Mouse (Mus musculus) midbrain, embryonic 12.5 days (tissue): Measurements from ENCODE around the gene Kazn. TPM values are rescaled to one million over a fixed set of nuclear protein-coding genes. Genes with fewer than 3 reads are reported as not detected.

Experiments
- ATAC-seq: fragments of 200-750 bp; cut with Nextera tagmentation; 2 replicates; pipeline ENCODE4 v1.8.0; 2017; ENCODE audit warnings: low read depth, moderate TSS enrichment, moderate library complexity; ENCODE audit not compliant: low FRiP score
- H3K27ac ChIP-seq: fragments of 300-500 bp; sonication (generic); replicated peaks from 2 replicates; pipeline ENCODE4 v1.5.1; 2016; ENCODE audit warnings: mild to moderate bottlenecking
- H3K27me3 ChIP-seq: fragments of 300-500 bp; sonication (generic); 2 replicates; pipeline ENCODE4 v1.6.1; 2016; ENCODE audit warnings: mild to moderate bottlenecking
- H3K36me3 ChIP-seq: fragments of 300-500 bp; sonication (generic); 2 replicates; pipeline ENCODE4 v1.6.1; 2016
- H3K4me1 ChIP-seq: fragments of 300-500 bp; sonication (generic); 2 replicates; pipeline ENCODE4 v1.6.1; 2016
- H3K4me2 ChIP-seq: fragments of 300-500 bp; sonication (generic); replicated peaks from 2 replicates; pipeline ENCODE4 v1.6.1; 2016; ENCODE audit warnings: mild to moderate bottlenecking, moderate library complexity
- H3K4me3 ChIP-seq: fragments of 300-500 bp; sonication (generic); 2 replicates; pipeline ENCODE4 v1.5.1; 2016; ENCODE audit warnings: mild to moderate bottlenecking
- H3K9ac ChIP-seq: fragments of 300-500 bp; sonication (generic); replicated peaks from 2 replicates; pipeline ENCODE4 v1.6.1; 2016; ENCODE audit warnings: mild to moderate bottlenecking, moderate library complexity
- H3K9me3 ChIP-seq: fragments of 300-500 bp; sonication (generic); 2 replicates; pipeline ENCODE4 v1.6.1; 2016; ENCODE audit warnings: mild to moderate bottlenecking
- WGBS: fragments of 180-500 bp; shearing (Covaris S2); methylation state at CpG from one replicate; pipeline ENCODE4 v1.1.7; 2016; 5-methylcytosine and 5-hydroxymethylcytosine counted together
- polyA plus RNA-seq: library from polyadenylated mRNA; unstranded; fragments of >200 nt; fragmentation: Nextera tagmentation; extraction: Ambion mirVana; gene quantifications from 2 replicates; pipeline ENCODE4 v1.2.1, GENCODE M21; 2016

Kazn gene
- polyA plus RNA-seq, 1 experiment from 2014 or later = 22.0 TPM

- Histone ChIP-seq H3K4me2 (no peak overlapping the region), H3K27me3 (no peaks in the 10 kb centered on the region), H3K4me1 (peaks cover 7% of the 10 kb centered on the region), H3K4me3 (no peak overlapping the region), H3K9me3 (no peaks in the 10 kb centered on the region), H3K9ac (no peak overlapping the region), H3K36me3 (no peaks in the 10 kb centered on the region), H3K27ac (no peak overlapping the region)
- 96% methylated on average over 9 of the region's 9 CpGs for WGBS
- ATAC-seq = no peak
Observed at GRCm38 (mm10) chr4:142185533-142185900, 53.7 kb downstream of the Kazn start.

GRCm38 (mm10) chr4:142184852-142185532 is 54.2 kb downstream of the Kazn start:
- Histone ChIP-seq H3K4me3 (no peak overlapping the region), H3K36me3 (no peaks in the 10 kb centered on the region), H3K27me3 (no peaks in the 10 kb centered on the region), H3K9me3 (no peaks in the 10 kb centered on the region), H3K27ac (no peak overlapping the region), H3K4me2 (no peak overlapping the region), H3K9ac (no peak overlapping the region), H3K4me1 (peaks cover 9% of the 10 kb centered on the region)
- WGBS = 93% methylated on average over 13 of the region's 13 CpGs
- no peak for ATAC-seq

DNA sequence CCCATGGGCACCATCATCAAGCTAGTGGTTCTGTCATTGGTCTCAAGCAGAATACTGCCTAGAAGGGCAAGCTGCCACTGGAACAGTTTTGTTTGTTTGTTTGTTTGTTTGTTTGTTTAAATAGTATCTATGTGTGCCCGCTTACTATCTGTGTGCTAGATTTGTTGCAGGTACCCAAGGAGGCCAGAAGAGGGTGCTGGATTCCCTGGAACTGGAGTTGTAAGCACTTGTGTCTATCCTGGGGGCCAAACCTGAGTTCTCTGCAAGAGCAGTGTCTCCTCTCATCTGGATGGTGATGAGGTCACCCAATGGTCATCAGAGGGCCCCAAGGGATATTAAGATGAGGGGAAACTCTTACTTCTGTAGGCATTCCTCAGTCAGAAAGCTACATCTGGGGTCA is 55.6 kb downstream of the Kazn start:
- H3K9me3 ChIP-seq = no peaks in the 10 kb centered on the region
- H3K36me3 ChIP-seq = no peaks in the 10 kb centered on the region
- no peak overlapping the region for H3K4me2 ChIP-seq
- no peak for ATAC-seq
- WGBS = 91% methylated on average over 1 of the region's 1 CpGs
- H3K4me3 ChIP-seq = no peak overlapping the region
- H3K27me3 ChIP-seq = no peaks in the 10 kb centered on the region
- no peak overlapping the region for H3K27ac ChIP-seq
- H3K9ac ChIP-seq = no peak overlapping the region
- H3K4me1 ChIP-seq = peaks cover 9% of the 10 kb centered on the region

- no peak overlapping the region for H3K27ac ChIP-seq
- H3K36me3 ChIP-seq = no peaks in the 10 kb centered on the region
- H3K4me3 ChIP-seq = no peak overlapping the region
- H3K9me3 ChIP-seq = no peaks in the 10 kb centered on the region
- H3K9ac ChIP-seq = no peak overlapping the region
- ATAC-seq = no peak
- H3K27me3 ChIP-seq = no peaks in the 10 kb centered on the region
- 79% methylated on average over 3 of the region's 3 CpGs for WGBS
- peaks cover 9% of the 10 kb centered on the region for H3K4me1 ChIP-seq
- no peak overlapping the region for H3K4me2 ChIP-seq
Observed at GRCm38 (mm10) chr4:142183015-142183414, 56.2 kb downstream of the Kazn start.

- H3K27me3 ChIP-seq = no peaks in the 10 kb centered on the region
- no peaks in the 10 kb centered on the region for H3K36me3 ChIP-seq
- H3K4me1 ChIP-seq = peaks cover 9% of the 10 kb centered on the region; the same call in 1 of the 2 replicates
- H3K9me3 ChIP-seq = no peaks in the 10 kb centered on the region
- ATAC-seq = no peak
- H3K4me2 ChIP-seq = no peak overlapping the region
- WGBS = 90% methylated on average over 4 of the region's 4 CpGs
- no peak overlapping the region for H3K9ac ChIP-seq
- H3K27ac ChIP-seq = no peak overlapping the region
- H3K4me3 ChIP-seq = no peak overlapping the region
Observed at GRCm38 (mm10) chr4:142181646-142182045, 57.6 kb downstream of the Kazn start.

- no peak for ATAC-seq
- Histone ChIP-seq H3K36me3 (no peaks in the 10 kb centered on the region), H3K27ac (0 out of 2 replicates have a peak overlapping the region, but pooled peaks have one; percentile 40), H3K9ac (no peak overlapping the region), H3K4me1 (peaks cover 9% of the 10 kb centered on the region; the same call in 1 of the 2 replicates), H3K4me3 (no peak overlapping the region), H3K9me3 (no peaks in the 10 kb centered on the region), H3K27me3 (no peaks in the 10 kb centered on the region), H3K4me2 (no peak overlapping the region)
- WGBS = 91% methylated on average over 9 of the region's 9 CpGs
Observed at GRCm38 (mm10) chr4:142180874-142181273, 58.3 kb downstream of the Kazn start.

- H3K4me1 ChIP-seq = peaks cover 9% of the 10 kb centered on the region; the same call in 1 of the 2 replicates
- H3K36me3 ChIP-seq = no peaks in the 10 kb centered on the region
- ATAC-seq = no peak
- H3K4me2 ChIP-seq = no peak overlapping the region
- H3K4me3 ChIP-seq = no peak overlapping the region
- peak overlapping the region; percentile 40; the same call in 1 of the 2 replicates for H3K27ac ChIP-seq
- no peaks in the 10 kb centered on the region for H3K27me3 ChIP-seq
- WGBS = 69% methylated on average over 3 of the region's 3 CpGs
- no peak overlapping the region for H3K9ac ChIP-seq
- H3K9me3 ChIP-seq = no peaks in the 10 kb centered on the region
Observed at GRCm38 (mm10) chr4:142180289-142180688, 58.9 kb downstream of the Kazn start.

DNA sequence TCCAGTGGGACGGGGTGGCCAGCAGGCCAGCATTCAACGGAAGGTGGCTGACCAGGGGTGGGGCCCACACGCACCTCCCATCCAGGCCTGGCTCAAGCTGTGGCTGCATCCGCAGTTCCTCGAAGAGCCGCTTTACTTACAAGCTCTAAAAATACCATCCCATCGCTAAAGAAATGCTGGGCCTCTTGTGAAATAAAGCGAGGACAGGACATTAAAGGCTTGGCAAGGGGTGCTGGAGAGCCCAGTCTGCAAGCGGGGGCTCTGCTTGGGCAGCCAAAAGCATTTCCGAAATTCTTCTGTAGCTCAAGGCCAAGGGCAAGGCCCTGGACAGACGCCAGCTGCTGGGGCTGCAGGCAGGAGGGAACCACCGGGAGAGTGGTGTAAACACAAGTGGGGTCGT is 59.7 kb downstream of the Kazn start:
- ATAC-seq = no peak

DNA sequence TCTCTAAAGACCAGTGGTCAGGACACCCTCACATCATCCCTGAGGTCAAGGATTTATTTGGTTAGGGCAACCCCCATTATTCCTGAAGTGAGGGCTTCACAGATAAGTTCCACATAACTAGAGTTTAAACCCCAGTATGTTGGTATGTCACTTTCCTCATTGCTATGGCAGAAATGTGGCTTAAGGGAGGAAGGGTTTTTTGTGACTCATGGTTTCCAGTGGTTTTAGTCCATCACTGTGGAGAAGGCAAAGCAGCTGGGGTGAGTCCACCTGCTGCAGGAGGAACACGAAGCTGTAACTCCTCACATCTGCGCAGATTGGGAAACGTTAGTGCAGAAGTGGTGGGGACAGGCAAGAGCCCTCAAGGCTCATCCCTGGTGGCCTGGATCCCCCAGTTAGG is 62.5 kb downstream of the Kazn start:
- no peak overlapping the region for H3K9ac ChIP-seq
- H3K27ac ChIP-seq = no peak overlapping the region
- H3K4me3 ChIP-seq = no peak overlapping the region
- peaks cover 29% of the 10 kb centered on the region for H3K4me1 ChIP-seq
- no peaks in the 10 kb centered on the region for H3K36me3 ChIP-seq
- H3K27me3 ChIP-seq = no peaks in the 10 kb centered on the region
- 89% methylated on average over 3 of the region's 3 CpGs for WGBS
- H3K4me2 ChIP-seq = no peak overlapping the region
- H3K9me3 ChIP-seq = no peaks in the 10 kb centered on the region
- no peak for ATAC-seq

More for the DNA sequence above, 59.7 kb downstream of the Kazn start:
- Histone ChIP-seq H3K4me3 (no peak overlapping the region), H3K9me3 (no peaks in the 10 kb centered on the region), H3K27ac (0 out of 2 replicates have a peak overlapping the region, but pooled peaks have one; percentile 25), H3K4me2 (no peak overlapping the region), H3K4me1 (peaks cover 9% of the 10 kb centered on the region; the same call in 1 of the 2 replicates), H3K27me3 (no peaks in the 10 kb centered on the region), H3K36me3 (no peaks in the 10 kb centered on the region), H3K9ac (no peak overlapping the region)
- 82% methylated on average over 13 of the region's 13 CpGs for WGBS

DNA sequence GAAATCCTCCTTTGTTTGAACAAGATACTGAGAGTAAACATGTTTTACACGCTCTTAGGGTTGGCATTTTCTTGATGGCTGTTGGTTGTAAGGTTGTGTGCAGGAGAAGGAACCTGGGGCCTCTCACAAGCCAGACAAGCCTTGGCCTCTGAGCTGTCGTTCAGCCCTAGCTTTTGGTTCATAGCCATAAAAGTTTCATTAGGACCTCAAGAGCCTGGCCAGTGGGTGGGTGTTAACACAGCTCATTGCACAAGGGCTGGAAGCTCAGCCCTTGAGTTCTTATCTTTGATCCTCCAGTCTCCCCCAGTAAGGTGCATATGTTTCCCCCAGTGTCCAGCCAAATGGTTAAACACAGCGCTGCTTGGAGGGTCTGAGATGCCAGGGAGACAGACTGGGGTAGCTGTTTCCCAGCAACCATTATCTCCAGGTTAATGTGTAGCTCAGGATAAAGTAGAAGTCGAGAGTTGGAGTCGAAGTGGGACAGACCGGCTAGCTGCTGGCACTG is 65.2 kb downstream of the Kazn start:
- ATAC-seq = no peak
- H3K9ac ChIP-seq = no peak overlapping the region
- H3K27me3 ChIP-seq = no peaks in the 10 kb centered on the region
- H3K9me3 ChIP-seq = no peaks in the 10 kb centered on the region
- H3K27ac ChIP-seq = 0 out of 2 replicates have a peak overlapping the region, but pooled peaks have one; percentile 30
- H3K36me3 ChIP-seq = no peaks in the 10 kb centered on the region
- 29% methylated on average over 6 of the region's 6 CpGs for WGBS
- H3K4me1 ChIP-seq = peaks cover 27% of the 10 kb centered on the region
- H3K4me3 ChIP-seq = no peak overlapping the region
- H3K4me2 ChIP-seq = no peak overlapping the region

DNA sequence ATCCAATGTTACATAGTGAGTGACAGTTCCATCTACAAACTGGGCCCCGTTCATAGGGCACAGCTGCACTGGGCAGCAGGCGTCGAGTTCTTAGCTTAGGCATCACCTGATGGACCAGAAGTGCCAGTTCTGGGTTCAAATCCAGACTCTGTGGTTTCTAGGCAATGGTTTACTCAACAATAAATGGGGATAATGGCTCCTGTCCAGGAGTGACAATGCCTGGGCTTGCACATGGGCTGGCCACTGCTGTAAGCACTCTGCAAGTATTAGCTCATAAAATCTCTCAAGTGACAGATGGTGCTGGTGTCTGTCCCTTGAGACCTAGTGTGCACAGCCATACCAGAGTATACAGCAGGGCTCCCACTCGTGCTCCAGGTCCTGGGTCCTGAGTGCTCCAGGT is 66.3 kb downstream of the Kazn start:
- H3K4me2 ChIP-seq = no peak overlapping the region
- H3K9me3 ChIP-seq = no peaks in the 10 kb centered on the region
- no peak overlapping the region for H3K27ac ChIP-seq
- H3K9ac ChIP-seq = no peak overlapping the region
- WGBS = 90% methylated on average over 4 of the region's 4 CpGs
- H3K4me1 ChIP-seq = peaks cover 27% of the 10 kb centered on the region
- ATAC-seq = no peak
- no peaks in the 10 kb centered on the region for H3K27me3 ChIP-seq
- H3K36me3 ChIP-seq = no peaks in the 10 kb centered on the region
- no peak overlapping the region for H3K4me3 ChIP-seq

DNA sequence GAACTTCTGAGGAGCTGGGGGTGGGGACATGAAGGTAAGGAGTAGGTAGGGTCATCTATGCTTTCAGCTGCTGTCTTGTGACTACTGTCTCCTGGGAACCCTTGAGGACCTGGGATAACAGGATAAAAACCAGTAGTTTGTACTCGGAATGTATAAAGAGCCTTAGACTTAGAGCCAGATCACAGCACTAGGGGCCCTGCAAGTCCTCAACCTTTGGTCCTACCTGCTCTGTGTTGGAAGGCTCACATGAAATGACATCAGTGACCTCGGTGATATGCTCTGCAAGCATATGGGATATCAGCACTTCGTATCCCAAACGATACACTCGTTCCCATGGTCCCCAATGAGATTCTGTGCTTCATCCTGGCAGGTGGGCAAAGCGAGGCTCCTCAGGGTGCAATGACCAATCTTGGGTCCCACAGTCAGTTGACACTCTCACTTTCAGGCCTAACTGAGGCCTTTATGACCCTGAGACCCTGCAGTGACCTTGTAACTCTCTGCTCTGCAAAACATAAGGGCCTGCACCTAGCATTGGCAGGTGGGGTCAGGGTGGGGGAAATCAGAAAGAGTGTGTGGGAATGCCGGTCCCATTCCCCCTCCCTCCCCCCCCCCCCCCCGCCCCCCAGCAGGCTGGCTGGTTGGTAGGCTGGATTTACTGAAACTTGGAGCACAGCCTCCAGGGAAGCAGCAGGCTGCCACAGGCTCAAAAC is 67.3 kb downstream of the Kazn start:
- H3K36me3 ChIP-seq = no peaks in the 10 kb centered on the region
- H3K27ac ChIP-seq = no peak overlapping the region
- H3K9me3 ChIP-seq = no peaks in the 10 kb centered on the region
- H3K4me1 ChIP-seq = peaks cover 27% of the 10 kb centered on the region
- H3K27me3 ChIP-seq = no peaks in the 10 kb centered on the region
- 86% methylated on average over 6 of the region's 8 CpGs for WGBS
- H3K4me3 ChIP-seq = no peak overlapping the region
- H3K4me2 ChIP-seq = no peak overlapping the region
- H3K9ac ChIP-seq = no peak overlapping the region
- ATAC-seq = no peak
